Mouse (Mus musculus) neural tube, embryonic 13.5 days (tissue): ENCODE measurements around the gene Cox7b2. TPM values are rescaled to one million over a fixed set of nuclear protein-coding genes. Genes with fewer than 3 reads are reported as not detected.

Source experiments
- polyA plus RNA-seq: library from polyadenylated mRNA; unstranded; fragments of >200 nt; fragmentation: Nextera tagmentation; extraction: Ambion mirVana; gene quantifications from 2 replicates; pipeline ENCODE4 v1.2.1, GENCODE M21; 2015

Cox7b2 gene
- polyA plus RNA-seq, 1 experiment from 2014 or later: 0.80 TPM

Other genes with a start within 250 kb of the Cox7b2 start
- gene Gabrb1, start 109.9 kb upstream of the Cox7b2 start, polyA plus RNA-seq: 8.7 and 13.2 TPM in 2 replicates
- gene Gabra4, start 110.1 kb upstream of the Cox7b2 start, polyA plus RNA-seq: 9.4 and 9.5 TPM in 2 replicates